Mouse (Mus musculus): ENCODE data around the gene Gpr155.

Gpr155 gene

GRCm38 (mm10) chr2:73322991-73323390, 63.4 kb downstream of the Gpr155 start:
- no peaks in the 10 kb centered on the region for H3K36me3 ChIP-seq (ENCODE audit: control insufficient read depth, insufficient read depth, low read length, poor library complexity, severe bottlenecking)
- H3K27me3 ChIP-seq (ENCODE audit: control insufficient read depth, insufficient read depth, low read length, poor library complexity, severe bottlenecking), result no peaks in the 10 kb centered on the region
- no peak for DNase-seq (ENCODE audit: low read depth, low spot score)

- no peak for DNase-seq (ENCODE audit: low read depth, low spot score)
- H3K27me3 ChIP-seq (ENCODE audit: control insufficient read depth, insufficient read depth, low read length, poor library complexity, severe bottlenecking), result no peaks in the 10 kb centered on the region
- 0 out of 2 replicates have a peak, but pooled peaks cover 1% of the 10 kb centered on the region for H3K36me3 ChIP-seq (ENCODE audit: control insufficient read depth, insufficient read depth, low read length, poor library complexity, severe bottlenecking)
Observed at GRCm38 (mm10) chr2:73319218-73319617, 67.2 kb downstream of the Gpr155 start.

GRCm38 (mm10) chr2:73317426-73317825, 68.9 kb downstream of the Gpr155 start:
- 0 out of 2 replicates have a peak, but pooled peaks cover 1% of the 10 kb centered on the region for H3K36me3 ChIP-seq (ENCODE audit: control insufficient read depth, insufficient read depth, low read length, poor library complexity, severe bottlenecking)
- no peak for DNase-seq (ENCODE audit: low read depth, low spot score)
- no peaks in the 10 kb centered on the region for H3K27me3 ChIP-seq (ENCODE audit: control insufficient read depth, insufficient read depth, low read length, poor library complexity, severe bottlenecking)

- DNase-seq (ENCODE audit: low read depth, low spot score), result no peak
- Histone ChIP-seq H3K36me3 (ENCODE audit: control insufficient read depth, insufficient read depth, low read length, poor library complexity, severe bottlenecking) (peaks cover 4% of the 10 kb centered on the region; the same call in 1 of the 2 replicates), H3K27me3 (ENCODE audit: control insufficient read depth, insufficient read depth, low read length, poor library complexity, severe bottlenecking) (no peaks in the 10 kb centered on the region)
Observed at GRCm38 (mm10) chr2:73314311-73314710, 72.1 kb downstream of the Gpr155 start.

- no peaks in the 10 kb centered on the region for H3K27me3 ChIP-seq (ENCODE audit: control insufficient read depth, insufficient read depth, low read length, poor library complexity, severe bottlenecking)
- DNase-seq (ENCODE audit: low read depth, low spot score), result peak; percentile 36
- H3K36me3 ChIP-seq (ENCODE audit: control insufficient read depth, insufficient read depth, low read length, poor library complexity, severe bottlenecking), result peaks cover 5% of the 10 kb centered on the region; the same call in 1 of the 2 replicates
Observed at GRCm38 (mm10) chr2:73313117-73313501, 73.3 kb downstream of the Gpr155 start.

- H3K36me3 ChIP-seq (ENCODE audit: control insufficient read depth, insufficient read depth, low read length, poor library complexity, severe bottlenecking), result peaks cover 6% of the 10 kb centered on the region; the same call in 1 of the 2 replicates
- no peaks in the 10 kb centered on the region for H3K27me3 ChIP-seq (ENCODE audit: control insufficient read depth, insufficient read depth, low read length, poor library complexity, severe bottlenecking)
- peak; percentile 98 for DNase-seq (ENCODE audit: low read depth, low spot score)
Observed at GRCm38 (mm10) chr2:73312152-73313116, 73.9 kb downstream of the Gpr155 start, which contains the start of the genes Scrn3 and Cir1. Gene Scrn3 (plus strand): TSS chr2:73312601. Gene Cir1 (minus strand): TSS chr2:73312701.

GRCm38 (mm10) chr2:73306006-73306405, 80.4 kb downstream of the Gpr155 start:
- Histone ChIP-seq H3K36me3 (ENCODE audit: control insufficient read depth, insufficient read depth, low read length, poor library complexity, severe bottlenecking) (peaks cover 19% of the 10 kb centered on the region), H3K27me3 (ENCODE audit: control insufficient read depth, insufficient read depth, low read length, poor library complexity, severe bottlenecking) (no peaks in the 10 kb centered on the region)
- DNase-seq (ENCODE audit: low read depth, low spot score), result no peak

- no peak for DNase-seq (ENCODE audit: low read depth, low spot score)
- Histone ChIP-seq H3K36me3 (ENCODE audit: control insufficient read depth, insufficient read depth, low read length, poor library complexity, severe bottlenecking) (peaks cover 19% of the 10 kb centered on the region), H3K27me3 (ENCODE audit: control insufficient read depth, insufficient read depth, low read length, poor library complexity, severe bottlenecking) (no peaks in the 10 kb centered on the region)
Observed at GRCm38 (mm10) chr2:73304506-73304905, 81.9 kb downstream of the Gpr155 start.

- peaks cover 17% of the 10 kb centered on the region for H3K36me3 ChIP-seq (ENCODE audit: control insufficient read depth, insufficient read depth, low read length, poor library complexity, severe bottlenecking)
- DNase-seq (ENCODE audit: low read depth, low spot score), result no peak
- H3K27me3 ChIP-seq (ENCODE audit: control insufficient read depth, insufficient read depth, low read length, poor library complexity, severe bottlenecking), result no peaks in the 10 kb centered on the region
Observed at GRCm38 (mm10) chr2:73302722-73303121, 83.7 kb downstream of the Gpr155 start.

- peaks cover 17% of the 10 kb centered on the region for H3K36me3 ChIP-seq (ENCODE audit: control insufficient read depth, insufficient read depth, low read length, poor library complexity, severe bottlenecking)
- no peak for DNase-seq (ENCODE audit: low read depth, low spot score)
- H3K27me3 ChIP-seq (ENCODE audit: control insufficient read depth, insufficient read depth, low read length, poor library complexity, severe bottlenecking), result no peaks in the 10 kb centered on the region
Observed at GRCm38 (mm10) chr2:73301979-73302378, 84.4 kb downstream of the Gpr155 start.

GRCm38 (mm10) chr2:73298841-73299240, 87.5 kb downstream of the Gpr155 start:
- DNase-seq (ENCODE audit: low read depth, low spot score), result no peak
- peaks cover 12% of the 10 kb centered on the region; the same call in 1 of the 2 replicates for H3K36me3 ChIP-seq (ENCODE audit: control insufficient read depth, insufficient read depth, low read length, poor library complexity, severe bottlenecking)
- no peaks in the 10 kb centered on the region for H3K27me3 ChIP-seq (ENCODE audit: control insufficient read depth, insufficient read depth, low read length, poor library complexity, severe bottlenecking)

GRCm38 (mm10) chr2:73298154-73298553, 88.2 kb downstream of the Gpr155 start:
- DNase-seq (ENCODE audit: low read depth, low spot score), result no peak
- peaks cover 10% of the 10 kb centered on the region; the same call in 1 of the 2 replicates for H3K36me3 ChIP-seq (ENCODE audit: control insufficient read depth, insufficient read depth, low read length, poor library complexity, severe bottlenecking)
- H3K27me3 ChIP-seq (ENCODE audit: control insufficient read depth, insufficient read depth, low read length, poor library complexity, severe bottlenecking), result no peaks in the 10 kb centered on the region

GRCm38 (mm10) chr2:73295023-73295422, 91.3 kb downstream of the Gpr155 start:
- no peaks in the 10 kb centered on the region; the same call in 1 of the 2 replicates for H3K36me3 ChIP-seq (ENCODE audit: control insufficient read depth, insufficient read depth, low read length, poor library complexity, severe bottlenecking)
- no peaks in the 10 kb centered on the region for H3K27me3 ChIP-seq (ENCODE audit: control insufficient read depth, insufficient read depth, low read length, poor library complexity, severe bottlenecking)
- no peak for DNase-seq (ENCODE audit: low read depth, low spot score)
